Mouse (Mus musculus) CD8-positive naive resting alpha-beta T cell, adult 57 days (primary cell): ENCODE results near the gene Gm31371. TPM values are rescaled to one million over a fixed set of nuclear protein-coding genes. Genes with fewer than 3 reads are reported as not detected.

Source experiments
- total RNA-seq: library from RNA; stranded (reverse); gene quantifications from one replicate; pipeline ENCODE4 v1.2.4, GENCODE M21; 2023

Gm31371 gene
- not detected for total RNA-seq

GRCm38 (mm10) chr8:19903092-19903491 lies at the start of gene Gm31371:
Gene Gm31371, plus strand, starts transcription at chr8:19903392.

Other genes starting within 250 kb of the Gm31371 start
- gene 4930467E23Rik, start 173.8 kb upstream of the Gm31371 start, total RNA-seq = not detected